Mouse (Mus musculus) heart, embryonic 10.5 days (tissue): ENCODE measurements at regions not wholly inside any gene's neighbourhood (a gene's known extent, or its start where the extent isn't known, plus 50 kb on each side); places are given as distances from the start of the nearest gene placed in this dataset.

ENCODE experiments used
- DNase-seq: peaks from one replicate; pipeline ENCODE4 v3.0.0-alpha.2; 2017; ENCODE audit warnings: low spot score
- H3K27ac ChIP-seq: fragments of 300-500 bp; sonication (generic); 2 replicates; pipeline ENCODE4 v1.5.1; 2016; ENCODE audit warnings: mild to moderate bottlenecking
- H3K27me3 ChIP-seq: fragments of 300-500 bp; sonication (generic); 2 replicates; pipeline ENCODE4 v1.6.1; 2016; ENCODE audit warnings: mild to moderate bottlenecking; ENCODE audit not compliant: poor library complexity, insufficient read depth, severe bottlenecking
- H3K36me3 ChIP-seq: fragments of 300-500 bp; sonication (generic); 2 replicates; pipeline ENCODE4 v1.6.1; 2016; ENCODE audit warnings: mild to moderate bottlenecking, moderate library complexity
- H3K4me1 ChIP-seq: fragments of 300-500 bp; sonication (generic); 2 replicates; pipeline ENCODE4 v1.6.1; 2016; ENCODE audit warnings: mild to moderate bottlenecking
- H3K4me3 ChIP-seq: fragments of 300-500 bp; sonication (generic); 2 replicates; pipeline ENCODE4 v1.5.1; 2016; ENCODE audit warnings: mild to moderate bottlenecking, moderate library complexity
- H3K9me3 ChIP-seq: fragments of 300-500 bp; sonication (generic); 2 replicates; pipeline ENCODE4 v1.6.1; 2016; ENCODE audit warnings: mild to moderate bottlenecking, moderate library complexity
- WGBS: fragments of 180-500 bp; shearing (Covaris S2); methylation state at CpG from one replicate; pipeline ENCODE4 v1.1.7; 2016; 5-methylcytosine and 5-hydroxymethylcytosine counted together

GRCm38 (mm10) chr2:10307376-10307775 is 62.9 kb upstream of the Sfmbt2 start:
- WGBS: 61% methylated on average over 4 of the region's 4 CpGs
- Histone ChIP-seq H3K4me3 (no peak overlapping the region), H3K9me3 (no peaks in the 10 kb centered on the region), H3K27ac (no peak overlapping the region), H3K27me3 (no peaks in the 10 kb centered on the region), H3K36me3 (no peaks in the 10 kb centered on the region), H3K4me1 (no peaks in the 10 kb centered on the region)
- DNase-seq: no peak

- WGBS: 82% methylated on average over 5 of the region's 5 CpGs
- H3K27me3 ChIP-seq: no peaks in the 10 kb centered on the region; the same call in 1 of the 2 replicates
- H3K27ac ChIP-seq: no peak overlapping the region
- no peak overlapping the region for H3K4me3 ChIP-seq
- H3K9me3 ChIP-seq: no peaks in the 10 kb centered on the region
- no peak for DNase-seq
- H3K36me3 ChIP-seq: no peaks in the 10 kb centered on the region
- H3K4me1 ChIP-seq: peaks cover 1% of the 10 kb centered on the region; the same call in 1 of the 2 replicates
These were observed 60.7 kb upstream of the Sfmbt2 start for GRCm38 (mm10) chr2:10309656-10310055.

- no peak overlapping the region for H3K27ac ChIP-seq
These were observed 58.6 kb upstream of the Sfmbt2 start for GRCm38 (mm10) chr2:10311719-10312118.

GRCm38 (mm10) chr2:10312398-10312797 is 57.9 kb upstream of the Sfmbt2 start:
- 84% methylated on average over 7 of the region's 7 CpGs for WGBS
- Histone ChIP-seq H3K36me3 (no peaks in the 10 kb centered on the region), H3K4me1 (peaks cover 14% of the 10 kb centered on the region), H3K9me3 (no peaks in the 10 kb centered on the region), H3K4me3 (no peak overlapping the region), H3K27ac (no peak overlapping the region), H3K27me3 (peaks cover 11% of the 10 kb centered on the region)
- no peak for DNase-seq

More at GRCm38 (mm10) chr2:10311719-10312118, 58.6 kb upstream of the Sfmbt2 start:
- 68% methylated on average over 14 of the region's 14 CpGs for WGBS
- H3K36me3 ChIP-seq: no peaks in the 10 kb centered on the region
- H3K27me3 ChIP-seq: peaks cover 8% of the 10 kb centered on the region
- peaks cover 14% of the 10 kb centered on the region for H3K4me1 ChIP-seq
- H3K9me3 ChIP-seq: no peaks in the 10 kb centered on the region
- no peak for DNase-seq
- H3K4me3 ChIP-seq: no peak overlapping the region

GRCm38 (mm10) chr2:10314251-10315243 is 55.8 kb upstream of the Sfmbt2 start:
- no peaks in the 10 kb centered on the region for H3K36me3 ChIP-seq
- H3K27me3 ChIP-seq: peaks cover 11% of the 10 kb centered on the region
- no peak overlapping the region for H3K27ac ChIP-seq
- DNase-seq: no peak
- peaks cover 14% of the 10 kb centered on the region for H3K4me1 ChIP-seq
- peak overlapping the region; percentile 5; the same call in 1 of the 2 replicates for H3K4me3 ChIP-seq
- H3K9me3 ChIP-seq: no peaks in the 10 kb centered on the region
- WGBS: 42% methylated on average over 14 of the region's 14 CpGs

GRCm38 (mm10) chr2:10316347-10316746 is 54.0 kb upstream of the Sfmbt2 start:
- no peak for DNase-seq
- WGBS: 46% methylated on average over 5 of the region's 5 CpGs

GRCm38 (mm10) chr2:10318166-10318768 is 52.0 kb upstream of the Sfmbt2 start:
- Histone ChIP-seq H3K9me3 (no peaks in the 10 kb centered on the region), H3K27me3 (peaks cover 20% of the 10 kb centered on the region), H3K27ac (no peak overlapping the region), H3K4me3 (no peak overlapping the region), H3K36me3 (no peaks in the 10 kb centered on the region), H3K4me1 (peaks cover 14% of the 10 kb centered on the region)
- DNase-seq: no peak
- WGBS: 93% methylated on average over 10 of the region's 10 CpGs

More at GRCm38 (mm10) chr2:10316347-10316746, 54.0 kb upstream of the Sfmbt2 start:
- peaks cover 14% of the 10 kb centered on the region for H3K4me1 ChIP-seq
- H3K9me3 ChIP-seq: no peaks in the 10 kb centered on the region
- peaks cover 19% of the 10 kb centered on the region for H3K27me3 ChIP-seq
- H3K36me3 ChIP-seq: no peaks in the 10 kb centered on the region
- no peak overlapping the region for H3K27ac ChIP-seq
- H3K4me3 ChIP-seq: no peak overlapping the region
